Mouse (Mus musculus): ENCODE measurements around the gene Cstf1.

DNA sequence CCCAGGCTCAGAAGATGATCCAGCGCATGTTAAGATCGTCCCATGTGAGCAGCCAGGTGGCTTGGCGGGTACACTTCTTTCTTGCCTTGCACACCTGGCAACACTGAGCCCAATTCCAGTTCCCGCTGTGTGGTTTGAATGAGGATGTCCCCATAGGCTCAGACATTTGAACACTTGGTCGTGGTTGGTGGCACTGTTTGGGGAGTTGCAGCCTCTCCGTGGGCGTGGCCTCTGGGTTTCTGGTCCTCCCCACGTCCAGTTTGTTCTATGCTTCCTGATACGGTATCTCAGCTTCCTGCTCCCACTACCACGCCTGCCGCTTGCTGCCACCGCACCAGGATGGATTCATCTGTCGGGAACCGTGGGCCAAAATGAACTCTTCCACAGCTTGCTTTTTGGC is 20.7 kb upstream of the Cstf1 start:
- TF ChIP-seq CTCF (IDR thresholded peaks at IDR 0.05; ENCODE audit: borderline replicate concordance, control insufficient read depth, extremely low read depth, insufficient read depth, low read length, poor library complexity) (no peak), POLR2A (IDR thresholded peaks at IDR 0.05; ENCODE audit: control insufficient read depth, extremely low read depth, insufficient read depth, low read length, poor library complexity) (no peak)

All from thymus, adult 2 months (tissue).